Mouse (Mus musculus): ENCODE data around the gene Ccsap. TPM values are rescaled to one million over a fixed set of nuclear protein-coding genes. Genes with fewer than 3 reads are reported as not detected.
"Not testable (repeated sequence)": the region's sequence is repeated elsewhere in the genome, so short reads cannot be mapped to it uniquely, and the experiment has no call there.

Gene Ccsap
- polyA plus RNA-seq, 1 experiment from 2014 or later = 4.6 TPM

DNA sequence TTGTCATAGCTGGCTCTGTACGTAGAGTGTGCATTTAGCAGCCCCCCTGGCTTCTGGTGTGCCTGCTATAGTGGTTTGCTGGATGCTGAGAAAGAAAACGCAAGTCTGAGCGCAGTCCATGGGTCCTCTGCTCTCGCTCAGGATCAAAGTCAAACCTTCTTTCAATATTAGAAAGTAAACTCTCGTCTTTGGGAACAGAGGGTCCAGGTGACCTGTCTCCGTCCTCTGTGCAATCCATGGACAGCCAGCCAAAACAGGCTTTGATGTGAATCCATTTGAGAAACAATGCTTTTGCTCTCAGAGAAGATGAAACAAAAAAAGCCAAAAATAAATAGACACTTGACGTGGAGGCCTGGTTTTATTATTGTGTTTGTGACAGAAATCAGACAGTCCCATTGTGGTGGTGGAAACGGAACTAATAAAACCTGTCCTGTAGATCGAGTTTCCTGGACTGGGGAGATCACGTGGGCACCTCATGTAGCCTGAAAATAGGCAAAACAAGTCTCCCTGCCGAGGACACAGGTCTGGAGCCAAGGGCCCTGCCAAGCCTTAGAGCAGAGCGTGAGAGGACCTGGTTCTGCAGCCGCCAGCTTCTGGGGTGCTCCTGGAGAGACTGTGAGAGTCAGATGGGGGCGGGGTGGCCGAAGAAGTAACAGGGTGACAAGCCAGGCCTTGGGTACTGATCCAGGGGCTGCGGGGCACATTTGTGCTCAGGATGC, 46.7 kb downstream of the Ccsap start:
- ATAC-seq (ENCODE audit: low read depth) (no peak), DNase-seq (ENCODE audit: low spot score) (peak; percentile 25)
- Histone ChIP-seq H3K9me3 (ENCODE audit: control insufficient read depth, low read length) (no peaks in the 10 kb centered on the region), H3K27ac (replicated peaks; ENCODE audit: low read depth, low read length) (no peak overlapping the region), H3K9ac (ENCODE audit: low read depth, low read length) (no peak overlapping the region), H3K36me3 (ENCODE audit: control insufficient read depth, insufficient read depth, low read length) (0 out of 2 replicates have a peak, but pooled peaks cover 3% of the 10 kb centered on the region), H3K4me2 (ENCODE audit: low read depth, low read length) (no peak overlapping the region), H3K4me1 (ENCODE audit: control insufficient read depth, insufficient read depth, low read length) (no peaks in the 10 kb centered on the region), H3K27me3 (replicated peaks; ENCODE audit: control insufficient read depth, insufficient read depth, low read length) (no peaks in the 10 kb centered on the region), H3K4me3 (ENCODE audit: low read depth, low read length) (no peak overlapping the region)
- 67% methylated on average over 16 of the region's 16 CpGs for WGBS

DNA sequence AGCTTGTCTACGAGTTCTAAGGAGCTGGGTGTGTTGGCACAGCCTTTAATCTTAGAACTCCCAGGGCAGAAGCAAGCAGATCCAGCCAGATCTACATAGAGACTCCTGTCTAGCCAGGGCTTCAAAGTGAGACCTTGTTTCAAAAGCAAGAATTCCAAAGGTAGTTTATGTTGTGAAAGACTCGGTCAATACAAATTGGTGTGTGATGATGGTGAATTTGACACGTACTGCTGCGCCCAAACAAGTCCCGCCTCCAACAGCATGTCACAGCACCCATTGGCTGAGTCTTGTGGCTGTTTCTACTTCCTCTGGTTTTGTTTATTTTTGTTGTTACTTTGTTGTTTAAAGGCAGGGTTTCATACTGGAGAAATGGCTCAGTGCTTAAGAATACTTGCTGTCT, 47.8 kb downstream of the Ccsap start:
- H3K36me3 ChIP-seq (ENCODE audit: control insufficient read depth, insufficient read depth, low read length) = no peaks in the 10 kb centered on the region
- DNase-seq (ENCODE audit: low spot score) (no peak), ATAC-seq (ENCODE audit: low read depth) (no peak)
- no peaks in the 10 kb centered on the region for H3K27me3 ChIP-seq (replicated peaks; ENCODE audit: control insufficient read depth, insufficient read depth, low read length)
- H3K9me3 ChIP-seq (ENCODE audit: control insufficient read depth, low read length) = no peaks in the 10 kb centered on the region
- 80% methylated on average over 5 of the region's 5 CpGs for whole genome bisulfite sequencing
- H3K4me3 ChIP-seq (ENCODE audit: low read depth, low read length) = no peak overlapping the region
- no peak overlapping the region for H3K27ac ChIP-seq (replicated peaks; ENCODE audit: low read depth, low read length)
- H3K9ac ChIP-seq (ENCODE audit: low read depth, low read length) = no peak overlapping the region
- H3K4me2 ChIP-seq (ENCODE audit: low read depth, low read length) = no peak overlapping the region
- peaks cover 3% of the 10 kb centered on the region; the same call in 1 of the 2 replicates for H3K4me1 ChIP-seq (ENCODE audit: control insufficient read depth, insufficient read depth, low read length)

DNA sequence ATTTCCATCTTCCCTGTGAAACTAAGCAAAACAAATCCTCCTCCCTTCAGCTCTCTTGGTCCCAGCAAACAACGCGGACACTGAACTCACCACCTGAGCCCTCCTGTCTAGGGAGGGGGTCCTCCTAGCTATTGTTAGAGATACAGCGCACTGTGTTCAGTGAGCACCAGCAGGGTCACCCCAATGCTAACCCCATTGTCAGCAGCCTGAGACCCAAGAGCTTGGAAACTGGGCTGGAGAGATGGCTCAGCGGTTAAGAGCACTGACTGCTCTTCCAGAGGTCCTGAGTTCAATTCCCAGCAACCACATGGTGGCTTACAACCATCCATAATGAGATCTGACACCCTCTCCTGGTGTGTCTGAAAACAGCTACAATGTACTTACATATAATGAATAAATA, 50.7 kb downstream of the Ccsap start:
- H3K4me2 ChIP-seq (ENCODE audit: low read depth, low read length); H3K9ac ChIP-seq (ENCODE audit: low read depth, low read length); H3K27me3 ChIP-seq (replicated peaks; ENCODE audit: control insufficient read depth, insufficient read depth, low read length); ATAC-seq (ENCODE audit: low read depth); DNase-seq (ENCODE audit: low spot score); H3K4me3 ChIP-seq (ENCODE audit: low read depth, low read length); H3K36me3 ChIP-seq (ENCODE audit: control insufficient read depth, insufficient read depth, low read length); H3K9me3 ChIP-seq (ENCODE audit: control insufficient read depth, low read length); H3K27ac ChIP-seq (replicated peaks; ENCODE audit: low read depth, low read length): not testable (repeated sequence)
- 87% methylated on average over 4 of the region's 4 CpGs for WGBS
- H3K4me1 ChIP-seq (ENCODE audit: control insufficient read depth, insufficient read depth, low read length) = peaks cover 11% of the 10 kb centered on the region

DNA sequence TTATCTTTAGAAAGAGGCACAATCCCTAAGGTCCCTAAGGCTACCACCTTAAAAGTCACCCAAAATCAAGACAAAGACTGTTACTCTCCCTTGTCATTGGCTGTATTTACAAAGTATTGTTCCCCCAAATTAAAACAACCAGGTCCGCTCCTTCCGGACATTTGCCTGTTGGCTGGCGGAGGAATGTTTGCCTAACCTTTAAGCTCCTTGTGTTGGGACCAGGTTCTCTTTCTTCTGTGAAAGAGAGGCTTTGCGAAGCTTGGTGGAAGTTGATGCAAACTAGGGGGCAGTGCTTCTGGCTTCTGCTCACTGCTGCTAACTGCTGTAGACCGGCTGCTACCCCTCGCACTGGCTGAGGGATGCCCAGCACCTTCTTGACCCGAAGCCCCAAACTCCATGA, 51.3 kb downstream of the Ccsap start:
- ATAC-seq (ENCODE audit: low read depth) (no peak), DNase-seq (ENCODE audit: low spot score) (no peak)
- Histone ChIP-seq H3K27me3 (replicated peaks; ENCODE audit: control insufficient read depth, insufficient read depth, low read length) (no peaks in the 10 kb centered on the region), H3K27ac (replicated peaks; ENCODE audit: low read depth, low read length) (no peak overlapping the region), H3K9me3 (ENCODE audit: control insufficient read depth, low read length) (no peaks in the 10 kb centered on the region), H3K4me1 (ENCODE audit: control insufficient read depth, insufficient read depth, low read length) (peaks cover 11% of the 10 kb centered on the region), H3K9ac (ENCODE audit: low read depth, low read length) (no peak overlapping the region), H3K4me2 (ENCODE audit: low read depth, low read length) (no peak overlapping the region), H3K4me3 (ENCODE audit: low read depth, low read length) (no peak overlapping the region), H3K36me3 (ENCODE audit: control insufficient read depth, insufficient read depth, low read length) (no peaks in the 10 kb centered on the region)
- WGBS = 70% methylated on average over 7 of the region's 7 CpGs

DNA sequence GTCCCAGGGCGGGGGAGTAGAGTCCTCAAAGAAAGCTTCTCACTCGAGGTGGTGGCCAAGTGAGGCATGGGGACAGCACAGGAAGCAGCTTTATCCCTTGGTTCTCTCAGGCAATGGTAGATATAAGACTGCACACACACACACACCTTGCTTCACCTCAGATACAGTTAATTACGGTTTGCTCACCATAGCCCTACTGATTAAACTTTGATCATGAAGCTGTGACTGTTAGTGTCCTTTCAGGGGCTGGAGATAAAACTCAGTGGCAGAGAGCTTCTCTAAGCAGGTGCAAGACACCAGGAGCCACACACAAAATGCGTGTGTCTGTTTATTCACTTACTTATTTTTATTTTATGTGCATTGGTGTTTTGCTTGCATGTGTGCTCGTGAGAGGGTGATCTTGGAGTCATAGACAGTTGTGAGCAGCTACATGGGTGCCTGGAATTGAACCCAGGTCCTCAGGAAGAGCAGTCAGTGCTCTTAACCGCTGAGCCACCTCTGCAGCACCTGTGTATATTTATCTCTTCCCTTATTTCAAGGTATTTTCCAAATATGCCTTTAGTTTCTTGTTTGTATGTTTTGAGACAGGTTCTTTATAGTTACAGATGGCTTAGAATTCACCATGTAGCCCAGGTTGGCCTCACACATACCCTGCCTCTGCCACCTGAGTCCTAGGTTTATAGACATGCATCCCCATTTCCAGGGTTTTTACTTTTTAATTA, 52.0 kb downstream of the Ccsap start:
- H3K4me1 ChIP-seq (ENCODE audit: control insufficient read depth, insufficient read depth, low read length) = peaks cover 11% of the 10 kb centered on the region
- H3K4me2 ChIP-seq (ENCODE audit: low read depth, low read length) = no peak overlapping the region
- no peaks in the 10 kb centered on the region for H3K36me3 ChIP-seq (ENCODE audit: control insufficient read depth, insufficient read depth, low read length)
- H3K9ac ChIP-seq (ENCODE audit: low read depth, low read length) = 0 out of 2 replicates have a peak overlapping the region, but pooled peaks have one; percentile 85
- no peak overlapping the region for H3K4me3 ChIP-seq (ENCODE audit: low read depth, low read length)
- no peak for DNase-seq (ENCODE audit: low spot score)
- H3K9me3 ChIP-seq (ENCODE audit: control insufficient read depth, low read length) = no peaks in the 10 kb centered on the region
- H3K27me3 ChIP-seq (replicated peaks; ENCODE audit: control insufficient read depth, insufficient read depth, low read length) = no peaks in the 10 kb centered on the region
- H3K27ac ChIP-seq (replicated peaks; ENCODE audit: low read depth, low read length) = no peak overlapping the region
- WGBS = 70% methylated on average over 6 of the region's 6 CpGs
- no peak for ATAC-seq (ENCODE audit: low read depth)

DNA sequence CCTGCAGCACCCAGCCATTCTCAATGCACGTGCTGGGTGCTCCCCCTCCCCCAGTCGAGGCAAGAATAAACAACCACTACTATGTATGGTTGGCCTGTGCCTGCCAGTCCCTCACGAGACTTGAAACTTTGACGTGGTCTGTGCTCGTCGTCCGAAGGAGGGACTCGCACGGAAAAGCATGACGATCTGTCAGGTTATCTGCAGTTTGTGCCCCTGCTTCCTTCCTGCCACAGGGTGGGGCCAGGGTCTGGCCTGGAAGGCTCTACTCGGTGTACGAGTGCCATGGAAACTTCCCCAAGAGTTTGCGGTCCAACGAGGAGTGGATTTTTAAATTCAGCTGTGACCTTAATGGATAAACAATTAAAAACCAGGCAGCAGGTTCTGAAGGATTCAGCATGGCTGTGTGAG, 53.0 kb downstream of the Ccsap start:
- Histone ChIP-seq H3K9me3 (ENCODE audit: control insufficient read depth, low read length) (no peaks in the 10 kb centered on the region), H3K4me2 (ENCODE audit: low read depth, low read length) (peak overlapping the region; percentile 91), H3K27ac (replicated peaks; ENCODE audit: low read depth, low read length) (no peak overlapping the region), H3K27me3 (replicated peaks; ENCODE audit: control insufficient read depth, insufficient read depth, low read length) (no peaks in the 10 kb centered on the region), H3K36me3 (ENCODE audit: control insufficient read depth, insufficient read depth, low read length) (no peaks in the 10 kb centered on the region), H3K9ac (ENCODE audit: low read depth, low read length) (peak overlapping the region; percentile 85), H3K4me1 (ENCODE audit: control insufficient read depth, insufficient read depth, low read length) (peaks cover 11% of the 10 kb centered on the region), H3K4me3 (ENCODE audit: low read depth, low read length) (peak overlapping the region; percentile 79)
- 6% methylated on average over 14 of the region's 14 CpGs for WGBS
- ATAC-seq (ENCODE audit: low read depth) (no peak), DNase-seq (ENCODE audit: low spot score) (peak; percentile 48)

DNA sequence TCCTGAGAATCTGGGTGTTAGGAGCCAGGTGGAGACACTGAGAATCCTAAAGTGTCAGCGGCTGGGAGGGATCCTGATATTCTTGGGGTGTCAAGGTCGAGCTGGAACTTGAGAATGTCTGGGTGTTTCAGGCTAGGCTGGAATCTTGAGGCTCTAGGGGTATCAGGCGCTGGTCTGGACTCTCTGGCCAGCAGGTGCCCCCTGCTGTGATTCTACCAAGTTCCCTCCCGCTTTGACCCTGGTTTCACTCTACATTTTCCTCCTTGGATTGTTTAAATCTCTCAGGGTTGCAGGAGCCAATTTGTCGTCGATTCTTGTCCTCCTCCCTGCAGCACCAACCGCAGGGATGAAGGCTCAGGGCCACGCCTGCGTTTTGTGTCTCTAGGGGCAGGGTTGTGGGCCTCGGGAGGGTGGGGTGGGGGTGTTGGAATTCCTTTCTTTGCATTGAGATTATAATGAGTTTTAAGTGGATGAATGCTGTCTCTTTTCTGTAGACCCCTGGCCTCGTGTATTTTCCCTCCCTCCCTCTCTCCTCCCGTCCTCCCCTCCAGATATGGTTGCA, 53.6 kb downstream of the Ccsap start:
- H3K4me3 ChIP-seq (ENCODE audit: low read depth, low read length) = peak overlapping the region; percentile 79

DNA sequence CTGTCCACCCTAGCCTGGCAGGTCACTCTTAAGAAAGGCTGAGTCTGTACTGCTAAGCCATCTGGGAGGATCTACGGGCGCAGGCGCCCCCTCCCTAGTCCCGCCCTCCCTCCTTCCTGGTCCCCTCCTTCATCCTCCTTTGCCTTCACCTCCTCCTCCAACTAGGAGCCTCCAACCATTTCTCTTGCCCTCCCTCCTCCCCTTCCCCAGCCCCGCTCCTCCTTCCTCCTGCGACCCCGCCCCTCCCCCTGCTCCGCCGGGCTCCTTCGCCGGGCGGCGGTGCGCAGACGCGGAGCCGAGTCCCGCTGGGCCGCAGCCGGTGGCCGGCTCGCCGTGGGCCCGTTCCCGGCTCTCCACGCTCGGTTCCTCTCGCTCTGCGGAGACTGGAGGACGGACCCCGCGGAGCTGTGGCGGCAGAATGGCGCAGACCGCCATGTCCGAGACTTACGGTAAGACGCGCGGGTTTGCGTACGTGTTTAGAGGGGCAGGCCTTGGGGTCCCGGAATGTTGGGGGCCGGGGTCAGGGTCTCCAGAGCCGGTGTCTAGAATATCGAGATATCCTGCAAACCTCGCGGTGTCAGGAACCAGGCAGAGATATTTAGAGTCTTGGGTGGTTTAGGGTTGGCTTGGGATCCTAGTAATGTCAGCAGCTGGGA, 54.2 kb downstream of the Ccsap start, which contains the start of gene Rab4a:
Gene Rab4a, plus strand, starts transcription at position 268 of the 656 bp plus-strand sequence.
- DNase-seq (ENCODE audit: low spot score) (peak; percentile 95), ATAC-seq (ENCODE audit: low read depth) (peak; percentile 95)
- Histone ChIP-seq H3K27ac (replicated peaks; ENCODE audit: low read depth, low read length) (peak within 1 kb of the TSS; percentile 75), H3K4me3 (ENCODE audit: low read depth, low read length) (peak within 1 kb of the TSS; percentile 79), H3K9ac (ENCODE audit: low read depth, low read length) (peak within 1 kb of the TSS; percentile 85), H3K4me1 (ENCODE audit: control insufficient read depth, insufficient read depth, low read length) (peaks cover 11% of the 10 kb centered on the region), H3K36me3 (ENCODE audit: control insufficient read depth, insufficient read depth, low read length) (no peaks in the 10 kb centered on the region), H3K27me3 (replicated peaks; ENCODE audit: control insufficient read depth, insufficient read depth, low read length) (no peaks in the 10 kb centered on the region), H3K4me2 (ENCODE audit: low read depth, low read length) (peak within 1 kb of the TSS; percentile 91), H3K9me3 (ENCODE audit: control insufficient read depth, low read length) (no peaks in the 10 kb centered on the region)
- WGBS = under 1% methylated on average over 32 of the region's 48 CpGs

More for the DNA sequence above, 53.6 kb downstream of the Ccsap start:
- Histone ChIP-seq H3K27me3 (replicated peaks; ENCODE audit: control insufficient read depth, insufficient read depth, low read length) (no peaks in the 10 kb centered on the region), H3K4me2 (ENCODE audit: low read depth, low read length) (peak overlapping the region; percentile 91), H3K9me3 (ENCODE audit: control insufficient read depth, low read length) (no peaks in the 10 kb centered on the region), H3K9ac (ENCODE audit: low read depth, low read length) (peak overlapping the region; percentile 85), H3K36me3 (ENCODE audit: control insufficient read depth, insufficient read depth, low read length) (no peaks in the 10 kb centered on the region), H3K4me1 (ENCODE audit: control insufficient read depth, insufficient read depth, low read length) (peaks cover 11% of the 10 kb centered on the region), H3K27ac (replicated peaks; ENCODE audit: low read depth, low read length) (peak overlapping the region; percentile 75)
- DNase-seq (ENCODE audit: low spot score) = peak; percentile 10
- 3% methylated on average over 12 of the region's 12 CpGs for WGBS
- peak; percentile 3; the same call in 1 of the 2 replicates for ATAC-seq (ENCODE audit: low read depth)
